ENCODE assay signal across 8 mouse cellular contexts in genomic region chr4:145239049-145239830, GRCm38 (mm10). TPM values are rescaled to one million over a fixed set of nuclear protein-coding genes. Genes with fewer than 3 reads are reported as not detected.
DNase-seq lines count a peak whose midpoint lies in the region; ATAC-seq and TF ChIP-seq lines count a peak whose summit lies in the region.

No protein-coding gene starts in this region.

- no peaks in the 10 kb centered on the region for H3K9me3 ChIP-seq in intestine, postnatal 0 days (ENCODE audit: control insufficient read depth)
- H3K9me3 ChIP-seq in neural tube, embryonic 15.5 days (replicated peaks): no peaks in the 10 kb centered on the region

- H3K4me3 ChIP-seq in bone marrow, adult 2 months (replicated peaks; ENCODE audit: control insufficient read depth, low read depth, low read length): no peak overlapping the region
- no peak overlapping the region for H3K4me3 ChIP-seq in intestine, postnatal 0 days (ENCODE audit: low read depth, low read length)
- no peak overlapping the region for H3K4me3 ChIP-seq in liver, adult 2 months (ENCODE audit: insufficient read depth, low read depth, low read length)
- no peak overlapping the region for H3K4me3 ChIP-seq in neural tube, embryonic 15.5 days (replicated peaks)

- H3K36me3 ChIP-seq in intestine, postnatal 0 days (ENCODE audit: control insufficient read depth, insufficient read depth): no peaks in the 10 kb centered on the region
- peaks cover 4% of the 10 kb centered on the region; the same call in 1 of the 2 replicates for H3K36me3 ChIP-seq in liver, adult 2 months (ENCODE audit: control insufficient read depth, insufficient read depth, low read length)
- no peaks in the 10 kb centered on the region for H3K36me3 ChIP-seq in neural tube, embryonic 15.5 days

- 34% methylated on average over 4 of the region's 4 CpGs for WGBS in bone marrow, adult 2 months
- 50% methylated on average over 4 of the region's 4 CpGs for WGBS in intestine, postnatal 0 days
- WGBS in liver, adult 2 months: 4% methylated on average over 4 of the region's 4 CpGs
- 34% methylated on average over 4 of the region's 4 CpGs for WGBS in neural tube, embryonic 15.5 days

- H3K4me1 ChIP-seq in bone marrow, adult 2 months (ENCODE audit: control insufficient read depth, insufficient read depth, low read length): peaks cover 16% of the 10 kb centered on the region
- H3K4me1 ChIP-seq in intestine, postnatal 0 days (replicated peaks; ENCODE audit: control insufficient read depth, insufficient read depth, low read length): no peaks in the 10 kb centered on the region
- H3K4me1 ChIP-seq in liver, adult 2 months (ENCODE audit: control insufficient read depth, insufficient read depth, low read length): peaks cover 36% of the 10 kb centered on the region
- peaks cover 5% of the 10 kb centered on the region; the same call in 1 of the 2 replicates for H3K4me1 ChIP-seq in neural tube, embryonic 15.5 days

- no peak for TF ChIP-seq CTCF in bone marrow, adult 2 months (IDR thresholded peaks at IDR 0.05; ENCODE audit: control insufficient read depth, insufficient read depth, low read length)
- TF ChIP-seq CTCF in intestine, postnatal 0 days (IDR thresholded peaks at IDR 0.05; ENCODE audit: low read depth): no peak
- no peak for TF ChIP-seq CTCF in liver, adult 2 months (IDR thresholded peaks at IDR 0.05; ENCODE audit: low read depth, low read length)

- H3K27ac ChIP-seq in bone marrow, adult 2 months (ENCODE audit: control insufficient read depth, insufficient read depth, low read depth, low read length, poor library complexity): peak overlapping the region; percentile 91
- H3K27ac ChIP-seq in intestine, postnatal 0 days (ENCODE audit: low read depth, low read length): peak overlapping the region; percentile 46
- peak overlapping the region; percentile 47 for H3K27ac ChIP-seq in liver, adult 2 months (replicated peaks; ENCODE audit: insufficient read depth, low read depth, low read length)
- H3K27ac ChIP-seq in neural tube, embryonic 15.5 days (replicated peaks): no peak overlapping the region; the same call in 1 of the 2 replicates

- H3K27me3 ChIP-seq in intestine, postnatal 0 days (replicated peaks; ENCODE audit: control insufficient read depth, insufficient read depth, low read length): no peaks in the 10 kb centered on the region
- H3K27me3 ChIP-seq in liver, adult 2 months (ENCODE audit: control insufficient read depth, insufficient read depth, low read length): no peaks in the 10 kb centered on the region
- H3K27me3 ChIP-seq in neural tube, embryonic 15.5 days (replicated peaks): no peaks in the 10 kb centered on the region

- H3K4me2 ChIP-seq in intestine, postnatal 0 days (replicated peaks; ENCODE audit: low read depth): no peak overlapping the region
- no peak overlapping the region for H3K4me2 ChIP-seq in neural tube, embryonic 15.5 days

- peaks cover 53% of the 10 kb centered on the region for H3K79me2 ChIP-seq in liver, adult 2 months (ENCODE audit: control insufficient read depth, insufficient read depth, low read length)

- peak; percentile 74 for ATAC-seq in frontal cortex, adult (ENCODE audit: low TSS enrichment)
- ATAC-seq in intestine, postnatal 0 days: peak; percentile 33; the same call in 1 of the 2 replicates
- peak; percentile 46; the same call in 1 of the 2 replicates for ATAC-seq in neural tube, embryonic 15.5 days (ENCODE audit: low FRiP score)

- no peak for DNase-seq in frontal cortex, postnatal 25 days (ENCODE audit: low spot score in 2 of 2)
- peak; percentile 99 for DNase-seq in heart, adult 11 months
- DNase-seq in liver, adult 2 months (ENCODE audit: extremely low read depth, low read depth, low spot score): peak; percentile 79
- no peak for DNase-seq in embryo, embryonic 10.5 days (ENCODE audit: low spot score)

- H3K9ac ChIP-seq in intestine, postnatal 0 days (ENCODE audit: low read depth, low read length): no peak overlapping the region
- no peak overlapping the region for H3K9ac ChIP-seq in liver, adult 2 months (ENCODE audit: low read depth, low read length)
- H3K9ac ChIP-seq in neural tube, embryonic 15.5 days (replicated peaks): no peak overlapping the region

- TF ChIP-seq POLR2A in bone marrow, adult 2 months (IDR thresholded peaks at IDR 0.05; ENCODE audit: borderline replicate concordance, control insufficient read depth, low read depth, low read length): peak; percentile 38; the same call in 1 of the 2 replicates
- no peak for TF ChIP-seq POLR2A in liver, adult 2 months (IDR thresholded peaks at IDR 0.05; ENCODE audit: extremely low read depth, insufficient read depth, low read length)

RNA-seq across cellular contexts. Expression of gene Tnfrsf1b, which starts 7.4 kb away (rescaled TPM):
- 3.6 and 14.0 TPM in 2 replicates for polyA plus RNA-seq in bone marrow, adult 2 months (2011; ENCODE audit: insufficient read depth, insufficient read length, low replicate concordance, missing spikeins)
- 2.8 and 2.9 TPM in 2 replicates for polyA plus RNA-seq in intestine, postnatal 0 days (2015; fragmentation: Nextera tagmentation; extraction: Ambion mirVana)
- 10.8 and 14.9 TPM in 2 replicates for total RNA-seq in liver, adult 2 months (2014; rRNA removed)
- polyA plus RNA-seq in liver, adult 2 months (2012; rRNA removed): 16.8 and 16.9 TPM in 2 replicates
- polyA plus RNA-seq in neural tube, embryonic 15.5 days (2015; fragmentation: Nextera tagmentation; extraction: Ambion mirVana): 4.5 and 6.9 TPM in 2 replicates

RNA-seq across cellular contexts. Expression of gene Vps13d, which starts 44.4 kb away (rescaled TPM):
- polyA plus RNA-seq in bone marrow, adult 2 months (2011; ENCODE audit: insufficient read depth, insufficient read length, low replicate concordance, missing spikeins): 18.2 and 35.3 TPM in 2 replicates
- polyA plus RNA-seq in intestine, postnatal 0 days (2015; fragmentation: Nextera tagmentation; extraction: Ambion mirVana): 14.8 and 18.2 TPM in 2 replicates
- total RNA-seq in liver, adult 2 months (2014; rRNA removed): 32.4 and 36.2 TPM in 2 replicates
- polyA plus RNA-seq in liver, adult 2 months (2012; rRNA removed): 11.6 and 13.3 TPM in 2 replicates
- 7.8 and 8.3 TPM in 2 replicates for polyA plus RNA-seq in neural tube, embryonic 15.5 days (2015; fragmentation: Nextera tagmentation; extraction: Ambion mirVana)

Comparison
In these comparisons a context has a peak if more than half of its experiments do, and no peak if none do; other contexts are left out.
1. DNase-seq: peak in heart, adult 11 months (single experiment) and liver, adult 2 months (single experiment); none in frontal cortex, postnatal 25 days (0 of 2) and embryo, embryonic 10.5 days (single experiment).
2. Peak in every context shown above with its lines, with median percentiles within 50 percentile points of each other: ATAC-seq.